Mouse (Mus musculus) heart, embryonic 12.5 days (tissue): ENCODE results near the gene Pde4a. TPM values are rescaled to one million over a fixed set of nuclear protein-coding genes. Genes with fewer than 3 reads are reported as not detected.
"Not testable (repeated sequence)": the region's sequence is repeated elsewhere in the genome, so short reads cannot be mapped to it uniquely, and the experiment has no call there.

Source experiments
- ATAC-seq: fragments of 200-750 bp; cut with Nextera tagmentation; 2 replicates; pipeline ENCODE4 v1.8.0; 2017; ENCODE audit warnings: moderate TSS enrichment, moderate library complexity; ENCODE audit not compliant: insufficient number of reproducible peaks, low FRiP score
- H3K27ac ChIP-seq: fragments of 300-500 bp; sonication (generic); 2 replicates; pipeline ENCODE4 v1.5.1; 2016; ENCODE audit warnings: mild to moderate bottlenecking, moderate library complexity; ENCODE audit not compliant: poor library complexity, severe bottlenecking
- H3K27me3 ChIP-seq: fragments of 300-500 bp; sonication (generic); replicated peaks from 2 replicates; pipeline ENCODE4 v1.6.1; 2016; ENCODE audit warnings: mild to moderate bottlenecking, moderate library complexity
- H3K36me3 ChIP-seq: fragments of 300-500 bp; sonication (generic); 2 replicates; pipeline ENCODE4 v1.6.1; 2016; ENCODE audit warnings: mild to moderate bottlenecking, moderate library complexity
- H3K4me1 ChIP-seq: fragments of 300-500 bp; sonication (generic); replicated peaks from 2 replicates; pipeline ENCODE4 v1.6.1; 2016; ENCODE audit warnings: mild to moderate bottlenecking
- H3K4me2 ChIP-seq: fragments of 300-500 bp; sonication (generic); 2 replicates; pipeline ENCODE4 v1.6.1; 2016; ENCODE audit warnings: mild to moderate bottlenecking, moderate library complexity
- H3K4me3 ChIP-seq: fragments of 300-500 bp; sonication (generic); 2 replicates; pipeline ENCODE4 v1.5.1; 2016; ENCODE audit warnings: mild to moderate bottlenecking
- H3K9ac ChIP-seq: fragments of 300-500 bp; sonication (generic); 2 replicates; pipeline ENCODE4 v1.6.1; 2016; ENCODE audit warnings: mild to moderate bottlenecking, moderate library complexity
- H3K9me3 ChIP-seq: fragments of 300-500 bp; sonication (generic); replicated peaks from 2 replicates; pipeline ENCODE4 v1.6.1; 2016; ENCODE audit warnings: mild to moderate bottlenecking, moderate library complexity
- WGBS: fragments of 180-500 bp; shearing (Covaris S2); methylation state at CpG from one replicate; pipeline ENCODE4 v1.1.7; 2016; 5-methylcytosine and 5-hydroxymethylcytosine counted together
- polyA plus RNA-seq: library from polyadenylated mRNA; unstranded; fragments of >200 nt; fragmentation: Nextera tagmentation; extraction: Ambion mirVana; gene quantifications from 2 replicates; pipeline ENCODE4 v1.2.1, GENCODE M21; 2016

Pde4a gene
- polyA plus RNA-seq, 1 experiment from 2014 or later: 10.2 TPM

DNA sequence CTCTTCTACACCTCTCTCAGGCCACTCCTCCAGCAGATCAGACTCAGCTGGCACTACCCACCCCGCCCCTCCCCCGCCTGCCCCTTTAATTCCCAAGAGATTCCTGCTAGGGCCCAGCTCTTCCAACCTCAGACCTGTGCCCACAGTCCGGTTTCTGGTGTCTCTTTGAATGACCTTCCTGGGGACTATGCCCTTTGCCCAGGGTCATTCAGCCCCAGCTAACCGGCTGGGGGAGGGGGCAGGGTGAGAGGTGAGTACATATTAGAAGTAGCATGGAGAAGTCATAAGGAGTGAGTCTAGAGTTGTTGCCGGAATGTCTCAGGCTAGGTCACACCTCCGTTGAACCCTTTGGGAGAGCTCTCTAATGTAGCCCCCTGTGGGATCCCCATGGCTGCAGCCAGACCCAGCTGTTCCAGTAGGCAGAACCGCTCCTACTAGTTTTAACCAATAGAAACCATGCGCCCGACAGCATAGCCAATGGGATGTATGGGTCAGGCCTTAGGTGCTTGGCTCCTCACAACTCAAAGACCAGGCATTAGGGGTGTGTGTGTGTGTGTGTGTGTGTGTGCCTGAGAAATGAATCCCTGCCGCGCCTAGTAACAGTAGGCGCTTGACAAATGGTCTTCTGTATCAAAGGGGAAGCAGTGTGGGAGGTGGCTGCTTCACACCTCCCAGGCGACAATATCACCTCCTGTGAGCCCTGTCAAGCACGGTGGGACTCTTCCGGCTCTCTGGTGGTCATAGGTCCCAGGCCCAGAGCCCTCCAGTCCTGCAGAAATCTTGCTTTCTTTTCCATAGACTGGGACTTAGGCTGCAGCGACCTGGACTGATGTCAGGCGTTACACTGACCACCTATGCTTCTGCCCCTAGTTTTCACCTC is 84.4 kb downstream of the Pde4a start:
- H3K9me3 ChIP-seq: no peaks in the 10 kb centered on the region
- H3K4me3 ChIP-seq: no peak overlapping the region
- peaks cover 78% of the 10 kb centered on the region for H3K27me3 ChIP-seq
- H3K4me1 ChIP-seq: peaks cover 12% of the 10 kb centered on the region
- H3K27ac ChIP-seq: no peak overlapping the region
- H3K36me3 ChIP-seq: no peaks in the 10 kb centered on the region
- ATAC-seq: no peak
- H3K9ac ChIP-seq: no peak overlapping the region
- no peak overlapping the region for H3K4me2 ChIP-seq
- 22% methylated on average over 17 of the region's 17 CpGs for WGBS

DNA sequence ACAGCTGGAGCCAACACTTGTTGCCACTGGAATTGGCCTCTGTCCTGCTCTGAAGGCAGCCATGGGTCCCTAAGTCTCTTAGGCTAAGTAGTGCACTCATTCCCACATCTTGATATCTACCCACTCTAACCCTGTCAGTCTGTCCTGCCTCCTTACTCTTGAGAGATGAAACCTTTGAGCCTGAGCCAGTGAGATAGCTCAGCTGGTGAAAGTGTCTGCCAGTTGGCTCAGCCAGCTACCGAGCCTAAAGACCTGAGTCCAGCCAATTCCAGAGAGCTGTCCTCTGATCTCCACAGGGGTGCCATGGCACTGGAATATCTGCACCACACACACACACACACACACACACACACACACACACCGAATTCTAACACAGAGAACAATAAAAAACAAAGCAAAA is 85.0 kb downstream of the Pde4a start:
- Histone ChIP-seq H3K4me2 (no peak overlapping the region), H3K4me3 (no peak overlapping the region), H3K9ac (no peak overlapping the region), H3K4me1 (peaks cover 8% of the 10 kb centered on the region), H3K27me3 (peaks cover 72% of the 10 kb centered on the region), H3K9me3 (no peaks in the 10 kb centered on the region), H3K27ac (no peak overlapping the region), H3K36me3 (no peaks in the 10 kb centered on the region)
- WGBS: 40% methylated on average over 2 of the region's 2 CpGs
- ATAC-seq: no peak

DNA sequence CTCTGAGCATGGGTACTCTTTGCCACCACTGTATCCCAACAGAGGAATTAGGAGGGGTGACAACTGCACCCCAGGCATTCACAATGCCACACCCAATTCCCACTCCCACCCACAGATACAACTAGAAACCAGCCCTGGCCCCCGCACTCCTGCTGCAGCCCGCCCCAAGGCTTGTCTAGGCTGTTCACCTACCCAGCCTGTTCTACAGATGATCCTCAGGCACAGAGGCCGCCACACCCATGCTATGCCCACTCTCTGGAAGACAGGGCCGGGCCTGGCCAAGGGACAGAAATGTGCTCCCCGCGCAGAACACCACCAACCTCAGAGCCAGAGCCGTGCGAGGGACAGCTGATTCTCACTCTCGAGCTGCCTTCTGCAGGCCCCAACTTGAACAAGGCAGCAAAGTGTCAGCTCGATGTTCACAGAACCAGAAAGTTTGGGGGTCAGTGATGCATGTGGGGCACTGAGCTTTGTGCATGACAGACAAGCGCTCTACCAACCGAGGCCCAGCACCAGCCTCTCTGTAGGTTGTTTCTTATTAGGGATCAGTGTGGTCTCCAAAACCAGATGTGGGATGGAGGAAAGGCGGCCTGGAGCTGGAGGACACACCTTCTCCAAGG is 85.7 kb downstream of the Pde4a start:
- Histone ChIP-seq H3K9me3 (no peaks in the 10 kb centered on the region), H3K9ac (no peak overlapping the region), H3K4me1 (peaks cover 8% of the 10 kb centered on the region), H3K4me3 (no peak overlapping the region), H3K36me3 (no peaks in the 10 kb centered on the region), H3K27ac (no peak overlapping the region), H3K4me2 (no peak overlapping the region), H3K27me3 (peaks cover 65% of the 10 kb centered on the region)
- WGBS: 52% methylated on average over 13 of the region's 13 CpGs
- ATAC-seq: no peak

DNA sequence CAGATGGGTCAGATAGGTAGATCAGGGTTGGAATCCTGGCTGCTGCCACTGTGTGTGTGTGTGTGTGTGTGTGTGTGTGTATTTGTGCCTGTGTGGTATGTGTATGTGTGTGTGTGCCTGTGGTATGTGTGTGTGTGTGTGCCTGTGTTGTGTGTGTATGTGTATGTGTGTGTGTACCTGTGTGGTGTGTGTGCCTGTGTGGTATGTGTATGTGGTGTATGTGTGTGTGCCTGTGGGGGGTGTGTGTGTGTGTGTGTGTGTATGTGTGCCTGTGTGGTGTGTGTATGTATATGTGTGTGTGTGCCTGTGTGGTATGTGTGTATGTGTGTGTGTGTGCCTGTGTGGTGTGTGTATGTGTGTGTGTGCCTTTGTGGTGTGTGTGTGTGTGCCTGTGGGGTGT is 89.2 kb downstream of the Pde4a start:
- Histone ChIP-seq H3K9ac (no peak overlapping the region; the same call in 1 of the 2 replicates), H3K27ac (no peak overlapping the region), H3K4me3 (no peak overlapping the region), H3K9me3 (no peaks in the 10 kb centered on the region), H3K4me2 (no peak overlapping the region), H3K27me3 (peaks cover 34% of the 10 kb centered on the region), H3K36me3 (no peaks in the 10 kb centered on the region), H3K4me1 (no peaks in the 10 kb centered on the region)
- 0 out of 2 replicates have a peak, but pooled peaks have one; percentile 30 for ATAC-seq

DNA sequence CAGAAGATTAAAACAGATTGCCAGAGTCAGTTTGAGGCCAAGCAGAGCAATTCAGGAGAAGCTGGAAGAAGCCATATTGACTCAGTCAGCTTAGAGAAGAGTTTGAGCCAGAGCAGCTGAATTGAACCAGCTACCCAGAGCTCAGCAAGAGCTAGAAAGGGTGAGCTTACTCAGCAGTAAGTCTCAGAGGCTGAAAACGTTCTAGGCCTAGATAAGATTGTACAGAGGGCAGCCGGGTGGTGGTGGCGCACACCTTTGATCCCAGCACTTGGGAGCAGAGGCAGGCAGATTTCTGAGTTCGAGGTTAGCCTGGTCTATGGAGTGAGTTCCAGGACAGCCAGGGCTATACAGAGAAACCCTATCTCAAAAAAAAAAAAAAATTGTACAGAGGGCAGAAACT is 90.8 kb downstream of the Pde4a start:
- H3K36me3 ChIP-seq, H3K9ac ChIP-seq, H3K9me3 ChIP-seq, H3K4me1 ChIP-seq, H3K4me2 ChIP-seq, H3K27ac ChIP-seq, ATAC-seq, H3K4me3 ChIP-seq: not testable (repeated sequence)
- H3K27me3 ChIP-seq: peaks cover 23% of the 10 kb centered on the region
- WGBS: 60% methylated on average over 4 of the region's 4 CpGs

DNA sequence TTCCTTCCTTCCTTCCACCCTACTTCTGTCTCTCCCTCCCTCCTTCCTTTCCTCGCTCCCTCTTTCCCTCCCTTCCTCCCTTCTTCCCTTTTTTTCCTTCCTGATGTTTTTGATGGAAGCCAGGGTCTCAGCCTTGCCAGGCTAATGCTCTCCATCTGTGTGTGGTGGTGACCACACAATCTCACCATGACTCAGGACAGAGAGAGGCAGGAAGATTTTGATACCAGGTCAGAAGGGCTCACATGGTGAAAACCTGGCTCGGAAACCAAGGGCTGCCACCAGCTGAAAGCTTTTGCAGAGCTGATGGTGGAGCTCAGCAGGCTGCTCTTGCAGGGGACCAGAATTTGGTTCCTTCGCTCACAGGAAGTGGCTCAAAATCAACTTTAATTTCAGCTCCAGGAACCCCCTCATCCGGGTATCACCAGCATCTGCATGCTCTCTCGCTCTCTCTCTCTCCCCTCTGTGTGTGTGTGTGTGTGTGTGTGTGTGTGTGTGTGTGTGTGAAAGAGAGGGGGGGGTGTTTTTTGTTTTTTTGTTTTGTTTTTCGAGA is 95.1 kb downstream of the Pde4a start:
- Histone ChIP-seq H3K36me3 (no peaks in the 10 kb centered on the region), H3K4me2 (no peak overlapping the region), H3K9me3 (no peaks in the 10 kb centered on the region), H3K4me1 (peaks cover 6% of the 10 kb centered on the region), H3K9ac (no peak overlapping the region), H3K4me3 (no peak overlapping the region), H3K27ac (no peak overlapping the region), H3K27me3 (0 out of 2 replicates have a peak, but pooled peaks cover 5% of the 10 kb centered on the region)
- 74% methylated on average over 6 of the region's 6 CpGs for WGBS
- ATAC-seq: no peak

DNA sequence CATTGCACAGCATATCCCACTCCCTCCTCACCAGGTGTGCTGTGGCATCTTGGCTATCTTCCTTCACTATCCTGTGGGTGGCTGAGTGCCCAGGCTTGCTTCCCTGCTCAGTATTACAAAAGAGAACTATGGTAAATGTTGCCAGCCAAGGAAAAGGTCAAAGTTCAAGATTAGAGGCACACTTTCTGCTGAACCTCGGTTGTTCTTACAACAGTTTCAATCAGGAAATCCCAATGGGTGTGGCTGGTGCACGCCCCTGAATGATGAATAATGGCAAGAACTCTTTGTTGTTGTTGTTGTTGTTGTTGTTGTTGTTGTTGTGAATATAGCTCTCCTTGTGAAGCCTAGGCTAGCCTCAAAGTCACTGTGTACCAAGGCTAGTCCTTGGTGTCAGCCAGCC is 96.3 kb downstream of the Pde4a start:
- WGBS: 50% methylated on average over 2 of the region's 2 CpGs
- no peaks in the 10 kb centered on the region for H3K9me3 ChIP-seq
- no peak for ATAC-seq
- H3K4me2 ChIP-seq: no peak overlapping the region
- peaks cover 2% of the 10 kb centered on the region; the same call in 1 of the 2 replicates for H3K36me3 ChIP-seq
- no peak overlapping the region for H3K9ac ChIP-seq
- H3K4me1 ChIP-seq: peaks cover 18% of the 10 kb centered on the region
- 0 out of 2 replicates have a peak, but pooled peaks cover 5% of the 10 kb centered on the region for H3K27me3 ChIP-seq
- H3K4me3 ChIP-seq: no peak overlapping the region
- no peak overlapping the region for H3K27ac ChIP-seq

Other genes starting within 250 kb of the Pde4a start
- gene Dnmt1, start 205.8 kb upstream of the Pde4a start, polyA plus RNA-seq: 86.6 and 86.8 TPM in 2 replicates
- gene S1pr2, start 188.9 kb upstream of the Pde4a start, polyA plus RNA-seq: 22.5 and 25.9 TPM in 2 replicates
- gene Mrpl4, start 163.0 kb upstream of the Pde4a start, polyA plus RNA-seq: 123 and 126 TPM in 2 replicates
- gene Icam1, start 149.7 kb upstream of the Pde4a start, polyA plus RNA-seq: 8.9 and 9.3 TPM in 2 replicates
- 5.6 and 8.1 TPM in 2 replicates for gene Icam4, start 136.3 kb upstream of the Pde4a start, polyA plus RNA-seq
- not detected in 2 replicates for gene Icam5, start 133.6 kb upstream of the Pde4a start, polyA plus RNA-seq
- 1.0 and 1.1 TPM in 2 replicates for gene Zglp1, start 98.6 kb upstream of the Pde4a start, polyA plus RNA-seq
- 0.63 and 0.69 TPM in 2 replicates for gene Gm49373, start 92.6 kb upstream of the Pde4a start, polyA plus RNA-seq
- 44.2 and 47.7 TPM in 2 replicates for gene Fdx1l, start 92.1 kb upstream of the Pde4a start, polyA plus RNA-seq
- 1.8 and 2.0 TPM in 2 replicates for gene Gm38431, start 73.7 kb upstream of the Pde4a start, polyA plus RNA-seq
- gene Raver1, start 73.7 kb upstream of the Pde4a start, polyA plus RNA-seq: 62.9 and 67.7 TPM in 2 replicates
- gene Tyk2, start 34.5 kb upstream of the Pde4a start, polyA plus RNA-seq: 15.3 and 17.5 TPM in 2 replicates
- 232 and 241 TPM in 2 replicates for gene Cdc37, start 15.7 kb upstream of the Pde4a start, polyA plus RNA-seq
- gene Keap1, start 73.6 kb downstream of the Pde4a start, polyA plus RNA-seq: 46.7 and 49.6 TPM in 2 replicates
- gene S1pr5, start 82.7 kb downstream of the Pde4a start, polyA plus RNA-seq: 0.10 and 0.19 TPM in 2 replicates
- 43.8 and 47.8 TPM in 2 replicates for gene Atg4d, start 99.6 kb downstream of the Pde4a start, polyA plus RNA-seq
- gene Kri1, start 122.3 kb downstream of the Pde4a start, polyA plus RNA-seq: 11.9 and 13.6 TPM in 2 replicates
- gene Cdkn2d, start 125.7 kb downstream of the Pde4a start, polyA plus RNA-seq: 88.5 and 89.2 TPM in 2 replicates
- gene Ap1m2, start 146.6 kb downstream of the Pde4a start, polyA plus RNA-seq: 0.23 and 0.58 TPM in 2 replicates
- 69.1 and 73.6 TPM in 2 replicates for gene Slc44a2, start 155.0 kb downstream of the Pde4a start, polyA plus RNA-seq
- 139 and 142 TPM in 2 replicates for gene Ilf3, start 202.2 kb downstream of the Pde4a start, polyA plus RNA-seq
- gene Qtrt1, start 246.1 kb downstream of the Pde4a start, polyA plus RNA-seq: 23.0 and 25.4 TPM in 2 replicates